Mouse (Mus musculus) embryonic facial prominence, embryonic 11.5 days (tissue): Measurements from ENCODE around the gene Per1. TPM values are rescaled to one million over a fixed set of nuclear protein-coding genes. Genes with fewer than 3 reads are reported as not detected.

Experiments
- ATAC-seq: fragments of 200-750 bp; cut with Nextera tagmentation; replicated peaks from 2 replicates; pipeline ENCODE4 v1.8.0; 2017; ENCODE audit warnings: low read depth; ENCODE audit not compliant: insufficient number of reproducible peaks, low FRiP score, low TSS enrichment
- DNase-seq: peaks from one replicate; pipeline ENCODE4 v3.0.0-alpha.2; 2015; ENCODE audit warnings: low spot score
- H3K27ac ChIP-seq: fragments of 300-500 bp; sonication (generic); replicated peaks from 2 replicates; pipeline ENCODE4 v1.5.1; 2014; ENCODE audit warnings: mild to moderate bottlenecking, low read depth, low read length, control low read depth
- H3K27me3 ChIP-seq: fragments of 300-500 bp; sonication (generic); 2 replicates; pipeline ENCODE4 v1.6.1; 2014; ENCODE audit warnings: mild to moderate bottlenecking, low read length, moderate library complexity, mixed read lengths; ENCODE audit not compliant: control insufficient read depth, insufficient read depth
- H3K36me3 ChIP-seq: fragments of 300-500 bp; sonication (generic); replicated peaks from 2 replicates; pipeline ENCODE4 v1.6.1; 2014; ENCODE audit warnings: low read depth, mild to moderate bottlenecking, low read length, moderate library complexity, mixed read lengths; ENCODE audit not compliant: control insufficient read depth, insufficient read depth
- H3K4me1 ChIP-seq: fragments of 300-500 bp; sonication (generic); 2 replicates; pipeline ENCODE4 v1.6.1; 2014; ENCODE audit warnings: low read length, mixed read lengths; ENCODE audit not compliant: control insufficient read depth, insufficient read depth
- H3K4me2 ChIP-seq: fragments of 300-500 bp; sonication (generic); 2 replicates; pipeline ENCODE4 v1.6.1; 2014; ENCODE audit warnings: low read depth, mild to moderate bottlenecking, control low read depth, low read length, moderate library complexity
- H3K4me3 ChIP-seq: fragments of 300-500 bp; sonication (generic); 2 replicates; pipeline ENCODE4 v1.5.1; 2014; ENCODE audit warnings: low read depth, low read length, control low read depth
- H3K9ac ChIP-seq: fragments of 300-500 bp; sonication (generic); replicated peaks from 2 replicates; pipeline ENCODE4 v1.6.1; 2014; ENCODE audit warnings: mild to moderate bottlenecking, control low read depth, low read length
- H3K9me3 ChIP-seq: fragments of 300-500 bp; sonication (generic); replicated peaks from 2 replicates; pipeline ENCODE4 v1.6.1; 2016; ENCODE audit warnings: mild to moderate bottlenecking, low read length, inconsistent platforms, mixed read lengths; ENCODE audit not compliant: control insufficient read depth
- WGBS: fragments of 180-500 bp; shearing (Covaris S2); extraction: QIAGEN DNeasy Blood & Tissue Kit; methylation state at CpG from one replicate; pipeline ENCODE4 v1.1.7; 2014; 5-methylcytosine and 5-hydroxymethylcytosine counted together
- polyA plus RNA-seq: library from polyadenylated mRNA; unstranded; fragments of >200 nt; fragmentation: Nextera tagmentation; extraction: Ambion mirVana; gene quantifications from 2 replicates; pipeline ENCODE4 v1.2.1, GENCODE M21; 2014

Per1 gene
- polyA plus RNA-seq, 1 experiment from 2014 or later, result 5.5 TPM

GRCm38 (mm10) chr11:69151004-69151403, 56.0 kb downstream of the Per1 start:
- peak; percentile 70 for DNase-seq
- WGBS, result 49% methylated on average over 6 of the region's 6 CpGs
- ATAC-seq, result no peak
- Histone ChIP-seq H3K4me1 (peaks cover 3% of the 10 kb centered on the region; the same call in 1 of the 2 replicates), H3K27me3 (peaks cover 3% of the 10 kb centered on the region; the same call in 1 of the 2 replicates), H3K9ac (peak overlapping the region; percentile 18; the same call in 1 of the 2 replicates), H3K4me3 (no peak overlapping the region), H3K4me2 (peak overlapping the region; percentile 36), H3K27ac (no peak overlapping the region), H3K9me3 (no peaks in the 10 kb centered on the region), H3K36me3 (no peaks in the 10 kb centered on the region)

GRCm38 (mm10) chr11:69153831-69154230, 58.8 kb downstream of the Per1 start:
- ATAC-seq (no peak), DNase-seq (no peak)
- 87% methylated on average over 8 of the region's 8 CpGs for WGBS
- no peaks in the 10 kb centered on the region for H3K36me3 ChIP-seq
- no peak overlapping the region for H3K9ac ChIP-seq
- H3K27ac ChIP-seq, result no peak overlapping the region
- peaks cover 3% of the 10 kb centered on the region for H3K4me1 ChIP-seq
- no peak overlapping the region for H3K4me3 ChIP-seq
- H3K9me3 ChIP-seq, result no peaks in the 10 kb centered on the region
- no peak overlapping the region for H3K4me2 ChIP-seq
- peaks cover 11% of the 10 kb centered on the region for H3K27me3 ChIP-seq

GRCm38 (mm10) chr11:69155351-69155750, 60.3 kb downstream of the Per1 start:
- Histone ChIP-seq H3K4me2 (no peak overlapping the region), H3K9me3 (no peaks in the 10 kb centered on the region), H3K36me3 (no peaks in the 10 kb centered on the region), H3K4me1 (peaks cover 3% of the 10 kb centered on the region), H3K9ac (no peak overlapping the region), H3K4me3 (no peak overlapping the region), H3K27ac (no peak overlapping the region), H3K27me3 (peaks cover 11% of the 10 kb centered on the region)
- no peak for ATAC-seq
- no peak for DNase-seq
- 58% methylated on average over 1 of the region's 1 CpGs for WGBS

DNA sequence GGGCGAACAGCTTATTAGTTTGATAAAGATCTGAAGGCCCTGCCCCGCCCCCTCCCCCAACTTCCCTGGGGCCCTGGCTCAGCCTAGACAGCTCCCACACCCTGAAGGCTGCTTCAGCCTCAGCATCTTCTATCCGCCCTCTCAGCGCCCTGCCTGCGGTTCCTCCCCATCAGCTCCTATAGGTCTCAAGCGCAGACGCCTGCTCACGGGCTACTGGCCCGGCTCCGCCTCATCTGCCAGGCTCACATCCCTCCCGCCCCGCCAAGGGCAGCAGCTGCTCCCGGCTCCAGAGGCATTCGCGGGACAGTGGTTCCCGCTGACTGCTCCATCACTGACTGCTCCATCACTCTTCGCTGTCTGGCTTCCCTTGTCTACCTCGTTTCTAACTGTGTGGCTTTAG, 61.8 kb downstream of the Per1 start, which contains the start of gene Alox12b:
Alox12b (plus strand) TSS at position 190 of the 400 bp plus-strand sequence.
- ATAC-seq, result 0 out of 2 replicates have a peak, but pooled peaks have one; percentile 48
- Histone ChIP-seq H3K9ac (peak within 1 kb of the TSS; percentile 5; the same call in 1 of the 2 replicates), H3K4me3 (peak within 1 kb of the TSS; percentile 16; the same call in 1 of the 2 replicates), H3K4me2 (peak within 1 kb of the TSS; percentile 47), H3K27me3 (peaks cover 8% of the 10 kb centered on the region), H3K27ac (no peak within 1 kb of the TSS), H3K4me1 (no peaks in the 10 kb centered on the region; the same call in 1 of the 2 replicates), H3K9me3 (no peaks in the 10 kb centered on the region), H3K36me3 (no peaks in the 10 kb centered on the region)
- DNase-seq, result peak; percentile 53
- WGBS, result 2% methylated on average over 18 of the region's 18 CpGs

Other genes with a start within 250 kb of the Per1 start
- gene Ndel1, start 223.4 kb upstream of the Per1 start, polyA plus RNA-seq, result 53.2 and 54.4 TPM in 2 replicates
- gene Rnf222, start 206.7 kb upstream of the Per1 start, polyA plus RNA-seq, result 0.11 TPM in 1 of 2 replicates, not detected in the other
- gene Rpl26, start 193.6 kb upstream of the Per1 start, polyA plus RNA-seq, result 978 and 1,011 TPM in 2 replicates
- not detected in 2 replicates for gene Odf4, start 168.1 kb upstream of the Per1 start, polyA plus RNA-seq
- gene Arhgef15, start 137.7 kb upstream of the Per1 start, polyA plus RNA-seq, result 4.4 and 4.5 TPM in 2 replicates
- 2.0 and 2.4 TPM in 2 replicates for gene Slc25a35, start 127.1 kb upstream of the Per1 start, polyA plus RNA-seq
- 69.2 and 71.2 TPM in 2 replicates for gene Rangrf, start 120.0 kb upstream of the Per1 start, polyA plus RNA-seq
- gene Pfas, start 86.8 kb upstream of the Per1 start, polyA plus RNA-seq, result 34.4 and 34.8 TPM in 2 replicates
- 63.2 and 68.3 TPM in 2 replicates for gene Ctc1, start 79.3 kb upstream of the Per1 start, polyA plus RNA-seq
- 162 and 175 TPM in 2 replicates for gene Aurkb, start 49.6 kb upstream of the Per1 start, polyA plus RNA-seq
- 6.4 and 7.7 TPM in 2 replicates for gene Borcs6, start 35.5 kb upstream of the Per1 start, polyA plus RNA-seq
- gene Tmem107, start 24.4 kb upstream of the Per1 start, polyA plus RNA-seq, result 40.4 and 43.1 TPM in 2 replicates
- 48.8 and 61.9 TPM in 2 replicates for gene Vamp2, start 6.7 kb upstream of the Per1 start, polyA plus RNA-seq
- 0.11 TPM in 1 of 2 replicates, not detected in the other for gene Hes7, start 25.2 kb downstream of the Per1 start, polyA plus RNA-seq
- not detected in 2 replicates for gene 9130213A22Rik, start 27.4 kb downstream of the Per1 start, polyA plus RNA-seq
- 0.25 and 0.88 TPM in 2 replicates for gene Aloxe3, start 30.7 kb downstream of the Per1 start, polyA plus RNA-seq
- 0.20 and 0.27 TPM in 2 replicates for gene Alox12b, start 61.8 kb downstream of the Per1 start, polyA plus RNA-seq
- gene Alox8, start 102.6 kb downstream of the Per1 start, polyA plus RNA-seq, result not detected in 2 replicates
- gene Gucy2e, start 141.8 kb downstream of the Per1 start, polyA plus RNA-seq, result 0.06 TPM in 1 of 2 replicates, not detected in the other
- 16.9 and 19.3 TPM in 2 replicates for gene Cntrob, start 228.6 kb downstream of the Per1 start, polyA plus RNA-seq
- 184 and 204 TPM in 2 replicates for gene Trappc1, start 228.8 kb downstream of the Per1 start, polyA plus RNA-seq
- gene Kcnab3, start 231.0 kb downstream of the Per1 start, polyA plus RNA-seq, result 0.85 and 2.2 TPM in 2 replicates
- gene Rnf227, start 245.2 kb downstream of the Per1 start, polyA plus RNA-seq, result 23.7 and 25.2 TPM in 2 replicates